Mouse (Mus musculus) embryo, embryonic 10.5 days (tissue): ENCODE results near the gene Rad51.

ENCODE experiments used
- DNase-seq: peaks from one replicate; pipeline ENCODE4 v3.0.0-alpha.2; 2015; ENCODE audit warnings: low spot score

Gene Rad51

GRCm38 (mm10) chr2:119112438-119113112 lies at the start of gene Rad51:
TSS of gene Rad51 (plus strand) at chr2:119112793.
- DNase-seq: peak; percentile 92

- no peak for DNase-seq
These were observed 40.2 kb upstream of the Rad51 start for GRCm38 (mm10) chr2:119072397-119072796.

GRCm38 (mm10) chr2:119086156-119086555 lies 26.4 kb upstream of the Rad51 start:
- no peak for DNase-seq

- DNase-seq: no peak
These were observed 11.0 kb upstream of the Rad51 start for GRCm38 (mm10) chr2:119101552-119101951.

GRCm38 (mm10) chr2:119106583-119106982 lies 6.0 kb upstream of the Rad51 start:
- no peak for DNase-seq

GRCm38 (mm10) chr2:119108554-119108953 lies 4.0 kb upstream of the Rad51 start:
- peak; percentile 51 for DNase-seq

- no peak for DNase-seq
These were observed 1.5 kb upstream of the Rad51 start for GRCm38 (mm10) chr2:119111060-119111459.

GRCm38 (mm10) chr2:119113121-119113925 lies 730 bp downstream of the Rad51 start:
- peak; percentile 15 for DNase-seq

- DNase-seq: no peak
These were observed 23.8 kb downstream of the Rad51 start for GRCm38 (mm10) chr2:119136346-119136898.

GRCm38 (mm10) chr2:119145199-119145598 lies 32.6 kb downstream of the Rad51 start:
- DNase-seq: no peak

GRCm38 (mm10) chr2:119146435-119146834 lies 33.8 kb downstream of the Rad51 start:
- no peak for DNase-seq

GRCm38 (mm10) chr2:119147160-119147678 lies 34.6 kb downstream of the Rad51 start:
- DNase-seq: no peak

GRCm38 (mm10) chr2:119147775-119148174 lies 35.2 kb downstream of the Rad51 start:
- DNase-seq: no peak

GRCm38 (mm10) chr2:119152255-119152654 lies 39.7 kb downstream of the Rad51 start:
- DNase-seq: no peak

- no peak for DNase-seq
These were observed 42.1 kb downstream of the Rad51 start for GRCm38 (mm10) chr2:119154683-119155082.

- no peak for DNase-seq
These were observed 42.8 kb downstream of the Rad51 start for GRCm38 (mm10) chr2:119155388-119155787.

GRCm38 (mm10) chr2:119156081-119156680 lies 43.6 kb downstream of the Rad51 start:
- DNase-seq: no peak

GRCm38 (mm10) chr2:119156681-119157572 lies 44.3 kb downstream of the Rad51 start, which contains the start of gene Rmdn3:
TSS of gene Rmdn3 (minus strand) at chr2:119157034.
- peak; percentile 97 for DNase-seq

- no peak for DNase-seq
These were observed 45.2 kb downstream of the Rad51 start for GRCm38 (mm10) chr2:119157836-119158235.

- DNase-seq: no peak
These were observed 48.7 kb downstream of the Rad51 start for GRCm38 (mm10) chr2:119161247-119161646.

GRCm38 (mm10) chr2:119163135-119163534 lies 50.5 kb downstream of the Rad51 start:
- DNase-seq: no peak
